Mouse (Mus musculus) right cerebral cortex, postnatal 10 days (tissue): ENCODE data around the gene Cd5l.

Experiments used
- DNase-seq, 2 experiments: peaks; one replicate each; pipeline ENCODE4 v3.0.0; 2021; ENCODE audit warnings: low spot score in 2 of 2

The Cd5l gene

DNA sequence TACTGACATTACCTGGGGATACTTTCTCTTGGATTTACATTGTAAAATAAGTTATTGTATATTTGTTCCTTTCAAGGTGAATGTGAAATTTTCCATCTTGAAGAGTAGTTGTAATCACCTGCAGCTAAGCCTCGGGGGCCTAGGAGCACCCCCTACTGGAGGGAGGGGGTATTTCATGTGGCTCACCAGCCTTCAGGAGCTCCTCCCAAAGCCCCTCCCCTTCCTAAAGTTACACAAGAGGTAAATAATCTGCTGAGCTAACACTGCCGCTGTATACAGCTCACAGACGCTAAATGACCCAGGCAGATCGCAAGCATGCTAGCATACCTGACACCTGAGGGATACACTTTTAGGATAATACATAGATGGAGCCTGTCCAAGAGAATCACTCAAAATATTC is 50.5 kb downstream of the Cd5l start:
- DNase-seq: no peak

DNA sequence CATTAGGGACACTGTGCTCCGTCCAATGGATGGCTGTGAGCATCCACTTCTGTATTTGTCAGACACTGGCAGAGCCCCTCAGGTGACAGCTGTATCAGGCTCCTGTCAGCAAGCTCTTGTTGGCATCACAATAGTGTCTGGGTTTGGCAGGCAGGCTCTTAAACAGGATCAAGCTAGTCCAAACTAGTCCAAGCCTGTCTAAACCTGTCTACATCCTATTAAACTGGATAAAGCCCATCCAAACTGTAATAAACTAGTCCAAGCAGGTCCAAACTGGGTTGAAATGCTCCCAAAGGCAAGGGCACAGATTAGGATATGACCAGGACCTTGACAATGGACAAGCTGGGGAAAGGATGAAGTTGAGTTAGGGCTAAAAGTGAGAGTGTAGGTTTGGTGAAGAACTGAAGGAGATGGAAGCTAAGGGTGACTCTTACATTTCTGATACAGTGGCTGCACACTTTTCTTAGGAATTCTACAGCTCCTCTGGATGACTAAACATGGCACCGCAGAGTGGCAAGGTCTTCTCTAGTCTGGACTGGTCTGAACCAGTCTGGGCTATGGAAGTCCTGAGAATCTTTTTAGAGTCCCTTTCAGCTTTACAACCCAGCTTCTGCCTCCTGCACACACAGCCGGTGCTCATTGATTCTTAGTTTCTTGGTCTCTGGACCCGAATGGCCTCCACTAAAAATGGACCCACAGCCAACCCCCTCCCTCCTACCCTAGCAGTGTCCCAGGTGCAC is 51.7 kb downstream of the Cd5l start:
- DNase-seq: no peak

DNA sequence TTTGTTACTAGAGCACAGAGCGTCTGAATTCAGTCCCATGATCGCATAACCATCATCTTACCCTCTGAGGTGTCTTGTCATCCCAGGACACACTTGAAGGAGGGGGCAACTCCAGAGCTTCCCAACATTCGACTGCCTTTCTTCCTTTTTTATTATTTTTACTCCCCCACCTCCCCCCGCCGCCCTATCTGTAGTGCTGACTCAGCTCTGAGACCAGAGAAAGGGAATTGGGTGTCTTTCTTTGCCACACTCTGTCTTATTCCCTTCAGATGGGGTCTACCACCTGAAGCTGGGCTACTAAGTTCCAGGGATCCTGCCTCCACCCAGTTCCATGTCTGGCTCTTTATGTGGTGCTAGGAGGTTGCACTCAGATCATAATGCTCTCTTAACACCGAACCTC is 52.9 kb downstream of the Cd5l start:
- DNase-seq: no peak

DNA sequence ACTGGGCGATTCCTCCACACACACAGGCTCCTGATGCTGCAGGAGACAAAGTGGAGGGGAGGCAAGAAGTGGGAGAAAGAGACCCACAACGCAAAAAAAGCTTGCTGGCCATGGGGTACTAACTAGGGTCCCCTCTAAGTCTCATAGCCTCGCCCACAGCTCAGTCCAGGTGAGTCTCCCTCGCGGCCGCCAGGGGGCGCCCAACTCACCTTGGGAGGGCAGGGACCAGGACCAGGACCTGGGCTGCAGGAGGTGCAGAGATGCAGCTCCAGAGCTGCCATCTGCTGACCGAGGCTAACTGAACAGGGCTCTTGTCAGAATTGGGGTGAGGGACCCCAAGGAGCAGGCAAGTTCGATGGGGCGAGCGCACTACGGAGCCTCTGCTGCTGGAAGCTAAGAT is 53.5 kb downstream of the Cd5l start:
- peak in 1 of 2 experiments; percentile 33 for DNase-seq

DNA sequence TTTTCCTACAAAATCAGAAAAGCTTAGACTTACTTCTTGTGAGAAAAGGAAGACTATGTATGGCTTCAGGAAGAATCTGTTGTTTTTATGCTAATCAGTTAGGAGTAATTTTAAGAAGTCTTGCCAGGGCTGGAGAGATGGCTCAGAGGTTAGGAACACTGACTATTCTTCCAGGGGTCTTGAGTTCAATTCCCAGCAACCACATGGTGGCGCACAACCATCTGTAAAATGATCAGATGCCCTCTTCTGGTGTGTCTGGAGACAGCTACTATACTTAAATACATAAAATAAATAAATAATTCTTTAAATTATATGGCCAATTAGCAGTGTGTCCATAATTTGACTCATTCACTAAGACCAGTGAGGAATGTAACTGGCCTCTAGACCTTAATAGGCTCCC is 63.0 kb downstream of the Cd5l start:
- no peak for DNase-seq
